Mouse (Mus musculus): ENCODE measurements at regions not wholly inside any gene's neighbourhood (a gene's known extent, or its start where the extent isn't known, plus 50 kb on each side); places are given as distances from the start of the nearest gene placed in this dataset.

DNA sequence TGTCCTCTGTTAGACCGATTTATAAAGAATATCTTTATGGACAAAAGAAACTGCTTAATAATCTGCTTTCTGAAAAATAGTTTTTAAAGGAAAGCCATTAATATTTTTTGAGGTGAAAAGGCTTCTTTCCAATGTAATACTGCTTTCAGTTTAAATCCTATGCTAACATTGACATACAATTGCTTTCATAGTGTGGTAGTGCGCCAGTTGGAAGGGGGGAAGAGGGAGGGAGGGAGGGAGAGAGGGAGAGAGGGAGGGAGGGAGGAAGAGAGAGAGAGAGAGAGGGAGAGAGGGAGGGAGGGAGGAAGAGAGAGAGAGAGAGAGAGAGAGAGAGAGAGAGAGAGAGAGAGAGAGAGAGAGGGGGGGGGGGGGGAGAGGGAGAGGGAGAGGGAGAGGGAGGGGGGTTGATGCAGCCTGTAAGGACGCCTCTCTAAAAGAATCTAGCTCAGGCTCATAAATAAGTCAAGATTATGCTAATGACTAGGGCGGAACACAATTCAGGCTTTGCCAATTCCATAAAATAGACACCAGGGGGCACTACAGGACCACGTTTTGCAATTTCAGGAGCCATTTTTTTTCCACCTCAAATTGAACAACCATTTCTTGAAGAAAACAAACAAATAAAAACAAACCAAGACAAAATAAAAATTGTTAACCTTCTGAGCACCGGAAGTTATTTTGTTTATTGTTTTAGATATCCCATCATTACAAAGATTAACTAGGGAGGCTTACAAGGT is 223.6 kb upstream of the Nfe2l3 start:
- H3K4me1 ChIP-seq (ENCODE audit: control insufficient read depth, insufficient read depth, low read length) = peaks cover 10% of the 10 kb centered on the region
- H3K4me2 ChIP-seq (replicated peaks; ENCODE audit: low read depth, low read length, severe bottlenecking) = no peak overlapping the region
- no peak overlapping the region for H3K9ac ChIP-seq (ENCODE audit: low read depth, low read length, severe bottlenecking)
- H3K36me3 ChIP-seq (ENCODE audit: control insufficient read depth, insufficient read depth, low read length) = no peaks in the 10 kb centered on the region
- no peak for TF ChIP-seq POLR2A (IDR thresholded peaks at IDR 0.05; ENCODE audit: borderline replicate concordance, extremely low read depth, insufficient read depth, insufficient read length)
- no peaks in the 10 kb centered on the region for H3K9me3 ChIP-seq (ENCODE audit: control insufficient read depth, low read length)
- WGBS = 3% methylated on average over 6 of the region's 6 CpGs
- no peak overlapping the region for H3K27ac ChIP-seq (replicated peaks; ENCODE audit: low read depth, low read length)
- peaks cover 5% of the 10 kb centered on the region; the same call in 1 of the 2 replicates for H3K27me3 ChIP-seq (ENCODE audit: control insufficient read depth, insufficient read depth, low read length)
- ATAC-seq (ENCODE audit: low FRiP score, low read depth) = no peak
- peak; percentile 85 for DNase-seq (ENCODE audit: low spot score)
- no peak overlapping the region for H3K4me3 ChIP-seq (replicated peaks; ENCODE audit: low read length)

DNA sequence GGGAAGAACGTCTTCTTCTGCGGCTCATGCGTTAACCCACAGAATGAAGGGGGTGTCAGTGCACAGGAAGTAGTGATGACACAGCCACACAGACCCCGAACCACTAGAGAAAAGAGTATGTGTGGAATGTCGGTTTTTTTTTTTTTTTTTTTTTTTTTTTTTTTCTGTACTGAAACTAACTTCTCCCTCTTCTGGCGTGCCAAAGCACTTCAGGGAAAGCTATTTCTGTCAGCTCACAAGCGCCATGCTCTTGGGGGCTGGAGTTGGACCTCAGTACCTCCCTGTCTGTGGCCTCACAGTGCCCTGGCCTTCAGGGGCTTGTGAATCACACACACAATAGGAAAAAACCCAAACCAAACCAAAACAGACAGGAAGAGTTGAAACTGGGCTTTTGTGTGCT is 221.1 kb upstream of the Nfe2l3 start:
- Histone ChIP-seq H3K27me3 (ENCODE audit: control insufficient read depth, insufficient read depth, low read length) (peaks cover 5% of the 10 kb centered on the region; the same call in 1 of the 2 replicates), H3K4me2 (replicated peaks; ENCODE audit: low read depth, low read length, severe bottlenecking) (no peak overlapping the region), H3K4me1 (ENCODE audit: control insufficient read depth, insufficient read depth, low read length) (peaks cover 10% of the 10 kb centered on the region), H3K9me3 (ENCODE audit: control insufficient read depth, low read length) (no peaks in the 10 kb centered on the region), H3K9ac (ENCODE audit: low read depth, low read length, severe bottlenecking) (no peak overlapping the region), H3K27ac (replicated peaks; ENCODE audit: low read depth, low read length) (no peak overlapping the region), H3K36me3 (ENCODE audit: control insufficient read depth, insufficient read depth, low read length) (no peaks in the 10 kb centered on the region), H3K4me3 (replicated peaks; ENCODE audit: low read length) (no peak overlapping the region)
- 31% methylated on average over 7 of the region's 7 CpGs for WGBS
- DNase-seq (ENCODE audit: low spot score) (peak; percentile 23), ATAC-seq (ENCODE audit: low FRiP score, low read depth) (no peak)
- TF ChIP-seq POLR2A (IDR thresholded peaks at IDR 0.05; ENCODE audit: borderline replicate concordance, extremely low read depth, insufficient read depth, insufficient read length) = no peak

DNA sequence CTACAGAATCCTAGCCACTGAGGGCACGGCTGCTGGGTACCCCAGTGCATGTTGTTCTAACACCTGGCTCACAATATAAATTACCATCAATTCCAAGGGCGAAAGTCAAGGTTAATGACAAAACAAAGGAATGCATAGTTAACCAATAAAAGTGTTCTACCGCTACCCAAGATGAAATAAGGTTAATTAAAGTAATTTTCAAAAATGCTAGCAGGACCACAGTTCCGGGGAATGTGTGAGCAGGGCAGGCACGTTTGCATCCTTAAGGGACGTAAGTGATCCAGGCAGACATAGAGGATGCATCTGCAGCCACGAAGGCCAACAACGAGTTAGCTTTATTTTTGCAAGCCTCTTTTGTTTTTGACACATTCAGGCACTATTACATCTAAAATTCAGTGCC is 220.3 kb upstream of the Nfe2l3 start:
- DNase-seq (ENCODE audit: low spot score) (no peak), ATAC-seq (ENCODE audit: low FRiP score, low read depth) (no peak)
- peaks cover 5% of the 10 kb centered on the region; the same call in 1 of the 2 replicates for H3K27me3 ChIP-seq (ENCODE audit: control insufficient read depth, insufficient read depth, low read length)
- H3K4me2 ChIP-seq (replicated peaks; ENCODE audit: low read depth, low read length, severe bottlenecking) = no peak overlapping the region
- H3K4me1 ChIP-seq (ENCODE audit: control insufficient read depth, insufficient read depth, low read length) = peaks cover 10% of the 10 kb centered on the region
- no peaks in the 10 kb centered on the region for H3K36me3 ChIP-seq (ENCODE audit: control insufficient read depth, insufficient read depth, low read length)
- 71% methylated on average over 8 of the region's 8 CpGs for WGBS
- H3K4me3 ChIP-seq (replicated peaks; ENCODE audit: low read length) = no peak overlapping the region
- H3K27ac ChIP-seq (replicated peaks; ENCODE audit: low read depth, low read length) = no peak overlapping the region
- TF ChIP-seq POLR2A (IDR thresholded peaks at IDR 0.05; ENCODE audit: borderline replicate concordance, extremely low read depth, insufficient read depth, insufficient read length) = no peak
- no peak overlapping the region for H3K9ac ChIP-seq (ENCODE audit: low read depth, low read length, severe bottlenecking)
- H3K9me3 ChIP-seq (ENCODE audit: control insufficient read depth, low read length) = no peaks in the 10 kb centered on the region

DNA sequence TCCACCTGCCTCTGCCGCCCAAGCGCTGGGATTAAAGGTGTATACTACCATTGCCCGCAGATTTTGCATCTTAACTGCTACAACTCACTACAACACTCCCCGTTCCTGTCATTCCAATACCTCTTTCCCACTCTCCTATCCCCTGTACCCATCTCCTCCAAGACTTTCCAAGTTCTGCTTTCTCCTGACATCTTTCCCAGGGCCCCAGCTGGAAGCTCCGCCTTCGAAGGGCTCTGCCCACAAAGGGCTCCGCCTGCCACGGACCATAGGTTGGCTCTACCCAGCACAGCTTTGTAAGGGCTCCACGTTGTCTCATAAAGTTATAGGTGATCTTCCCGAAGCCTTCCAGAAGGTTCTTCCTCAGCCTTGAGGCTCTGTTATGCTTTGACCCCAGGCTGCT is 217.1 kb upstream of the Nfe2l3 start:
- Histone ChIP-seq H3K27me3 (ENCODE audit: control insufficient read depth, insufficient read depth, low read length) (no peaks in the 10 kb centered on the region), H3K4me3 (replicated peaks; ENCODE audit: low read length) (no peak overlapping the region), H3K9ac (ENCODE audit: low read depth, low read length, severe bottlenecking) (no peak overlapping the region), H3K27ac (replicated peaks; ENCODE audit: low read depth, low read length) (no peak overlapping the region), H3K4me2 (replicated peaks; ENCODE audit: low read depth, low read length, severe bottlenecking) (no peak overlapping the region), H3K9me3 (ENCODE audit: control insufficient read depth, low read length) (no peaks in the 10 kb centered on the region), H3K36me3 (ENCODE audit: control insufficient read depth, insufficient read depth, low read length) (no peaks in the 10 kb centered on the region), H3K4me1 (ENCODE audit: control insufficient read depth, insufficient read depth, low read length) (peaks cover 6% of the 10 kb centered on the region)
- TF ChIP-seq POLR2A (IDR thresholded peaks at IDR 0.05; ENCODE audit: borderline replicate concordance, extremely low read depth, insufficient read depth, insufficient read length) = no peak
- 89% methylated on average over 10 of the region's 10 CpGs for WGBS
- ATAC-seq (ENCODE audit: low FRiP score, low read depth) (no peak), DNase-seq (ENCODE audit: low spot score) (no peak)

DNA sequence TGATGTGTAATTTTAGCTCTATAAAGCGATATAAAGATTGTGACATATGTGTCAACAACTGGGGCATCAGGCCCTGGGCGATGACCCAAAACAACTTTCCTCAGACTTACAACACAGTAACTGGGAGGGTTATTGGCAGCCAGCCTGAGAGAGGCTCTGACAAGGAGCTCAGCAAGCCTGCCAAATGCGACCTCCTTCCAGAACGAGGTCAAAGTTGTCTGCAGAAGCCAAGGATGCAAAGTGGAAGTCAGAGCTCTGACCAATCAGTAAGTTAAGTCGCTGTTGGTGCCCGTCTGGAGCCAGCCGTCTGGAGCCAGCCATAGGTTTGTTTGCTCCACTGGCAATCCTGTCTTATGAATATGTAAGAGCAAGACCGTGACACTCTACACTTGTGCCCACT is 216.0 kb upstream of the Nfe2l3 start:
- no peak overlapping the region for H3K27ac ChIP-seq (replicated peaks; ENCODE audit: low read depth, low read length)
- H3K9me3 ChIP-seq (ENCODE audit: control insufficient read depth, low read length) = no peaks in the 10 kb centered on the region
- ATAC-seq (ENCODE audit: low FRiP score, low read depth) (no peak), DNase-seq (ENCODE audit: low spot score) (peak; percentile 73)
- WGBS = 49% methylated on average over 8 of the region's 8 CpGs
- H3K36me3 ChIP-seq (ENCODE audit: control insufficient read depth, insufficient read depth, low read length) = no peaks in the 10 kb centered on the region
- no peak overlapping the region for H3K4me2 ChIP-seq (replicated peaks; ENCODE audit: low read depth, low read length, severe bottlenecking)
- H3K27me3 ChIP-seq (ENCODE audit: control insufficient read depth, insufficient read depth, low read length) = no peaks in the 10 kb centered on the region
- H3K4me1 ChIP-seq (ENCODE audit: control insufficient read depth, insufficient read depth, low read length) = peaks cover 6% of the 10 kb centered on the region
- no peak overlapping the region for H3K4me3 ChIP-seq (replicated peaks; ENCODE audit: low read length)
- TF ChIP-seq POLR2A (IDR thresholded peaks at IDR 0.05; ENCODE audit: borderline replicate concordance, extremely low read depth, insufficient read depth, insufficient read length) = no peak
- H3K9ac ChIP-seq (ENCODE audit: low read depth, low read length, severe bottlenecking) = no peak overlapping the region

Measured in limb, embryonic 14.5 days (tissue).